Mouse (Mus musculus) midbrain, embryonic 15.5 days (tissue): ENCODE results near the gene Hoxc8. TPM values are rescaled to one million over a fixed set of nuclear protein-coding genes. Genes with fewer than 3 reads are reported as not detected.
A peak's percentile ranks its signal among the peaks of the same experiment; 100 is the strongest.

Experiments used
- ATAC-seq: fragments of 200-750 bp; cut with Nextera tagmentation; replicated peaks from 2 replicates; pipeline ENCODE4 v1.8.0; 2017; ENCODE audit warnings: moderate TSS enrichment
- H3K27ac ChIP-seq: fragments of 300-500 bp; sonication (generic); 2 replicates; pipeline ENCODE4 v1.5.1; 2015; ENCODE audit warnings: mild to moderate bottlenecking, inconsistent platforms
- H3K27me3 ChIP-seq: fragments of 300-500 bp; sonication (generic); replicated peaks from 2 replicates; pipeline ENCODE4 v1.6.1; 2015; ENCODE audit warnings: inconsistent platforms
- H3K36me3 ChIP-seq: fragments of 300-500 bp; sonication (generic); replicated peaks from 2 replicates; pipeline ENCODE4 v1.6.1; 2015; ENCODE audit warnings: inconsistent platforms
- H3K4me1 ChIP-seq: fragments of 300-500 bp; sonication (generic); 2 replicates; pipeline ENCODE4 v1.6.1; 2015; ENCODE audit warnings: inconsistent platforms
- H3K4me2 ChIP-seq: fragments of 300-500 bp; sonication (generic); 2 replicates; pipeline ENCODE4 v1.6.1; 2015; ENCODE audit warnings: inconsistent platforms, mild to moderate bottlenecking, moderate library complexity
- H3K4me3 ChIP-seq: fragments of 300-500 bp; sonication (generic); 2 replicates; pipeline ENCODE4 v1.5.1; 2015; ENCODE audit warnings: mild to moderate bottlenecking, inconsistent platforms
- H3K9ac ChIP-seq: fragments of 300-500 bp; sonication (generic); 2 replicates; pipeline ENCODE4 v1.6.1; 2015; ENCODE audit warnings: mild to moderate bottlenecking, inconsistent platforms
- H3K9me3 ChIP-seq: fragments of 300-500 bp; sonication (generic); 2 replicates; pipeline ENCODE4 v1.6.1; 2016; ENCODE audit warnings: inconsistent platforms
- WGBS: fragments of 180-500 bp; shearing (Covaris S2); methylation state at CpG from one replicate; pipeline ENCODE4 v1.1.7; 2015; ENCODE audit warnings: mixed read lengths; 5-methylcytosine and 5-hydroxymethylcytosine counted together
- microRNA counts: library from miRNA; unstranded; fragments of <30 nt; microRNA quantifications from one replicate; lab custom pipeline; 2016
- microRNA-seq: library from miRNA; unstranded; fragments of <30 nt; microRNA quantifications from one replicate; pipeline ENCODE4, GENCODE M21; 2016
- polyA plus RNA-seq: library from polyadenylated mRNA; unstranded; fragments of >200 nt; fragmentation: Nextera tagmentation; extraction: Ambion mirVana; gene quantifications from 2 replicates; pipeline ENCODE4 v1.2.1, GENCODE M21; 2015

The Hoxc8 gene
- polyA plus RNA-seq, 1 experiment from 2014 or later = not detected

DNA sequence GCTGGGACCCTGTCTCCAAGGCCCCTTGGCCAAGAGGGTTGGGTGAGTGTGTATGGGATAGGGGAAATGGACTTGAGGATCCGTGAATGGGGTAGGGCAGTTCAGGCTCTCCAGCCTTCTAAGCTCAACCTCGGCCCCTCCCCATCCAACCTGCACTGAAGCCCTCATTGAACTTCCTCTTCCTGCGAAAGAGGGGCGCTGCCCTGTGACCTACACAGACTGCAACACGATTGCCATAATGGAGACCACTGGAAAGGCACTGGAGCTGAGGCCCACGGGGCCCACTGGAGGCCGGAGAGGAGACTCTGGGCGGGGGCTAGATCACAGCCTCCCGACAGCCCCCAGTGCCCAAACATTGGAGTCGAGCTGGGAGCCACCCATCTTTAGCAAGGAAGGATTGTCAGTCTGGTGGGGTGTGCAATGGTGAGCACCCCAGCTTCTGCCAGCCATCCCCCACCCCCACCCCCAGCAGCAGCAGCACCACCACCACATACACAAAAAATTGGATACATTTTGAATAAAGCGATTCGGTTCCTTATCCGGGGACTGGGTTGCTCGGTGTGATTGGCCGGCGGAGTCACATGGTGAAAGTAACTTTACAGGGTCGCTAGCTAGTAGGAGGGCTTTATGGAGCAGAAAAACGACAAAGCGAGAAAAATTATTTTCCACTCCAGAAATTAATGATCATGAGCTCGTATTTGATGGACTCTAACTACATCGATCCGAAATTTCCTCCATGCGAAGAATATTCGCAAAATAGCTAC, 43.8 kb downstream of the Hoxc8 start:
- Histone ChIP-seq H3K9ac (no peak overlapping the region), H3K27me3 (peaks cover 97% of the 10 kb centered on the region), H3K9me3 (no peaks in the 10 kb centered on the region), H3K4me2 (peak overlapping the region; percentile 17; the same call in 1 of the 2 replicates), H3K4me1 (no peaks in the 10 kb centered on the region), H3K36me3 (no peaks in the 10 kb centered on the region), H3K4me3 (no peak overlapping the region), H3K27ac (no peak overlapping the region)
- no peak for ATAC-seq
- 1% methylated on average over 24 of the region's 24 CpGs for WGBS

DNA sequence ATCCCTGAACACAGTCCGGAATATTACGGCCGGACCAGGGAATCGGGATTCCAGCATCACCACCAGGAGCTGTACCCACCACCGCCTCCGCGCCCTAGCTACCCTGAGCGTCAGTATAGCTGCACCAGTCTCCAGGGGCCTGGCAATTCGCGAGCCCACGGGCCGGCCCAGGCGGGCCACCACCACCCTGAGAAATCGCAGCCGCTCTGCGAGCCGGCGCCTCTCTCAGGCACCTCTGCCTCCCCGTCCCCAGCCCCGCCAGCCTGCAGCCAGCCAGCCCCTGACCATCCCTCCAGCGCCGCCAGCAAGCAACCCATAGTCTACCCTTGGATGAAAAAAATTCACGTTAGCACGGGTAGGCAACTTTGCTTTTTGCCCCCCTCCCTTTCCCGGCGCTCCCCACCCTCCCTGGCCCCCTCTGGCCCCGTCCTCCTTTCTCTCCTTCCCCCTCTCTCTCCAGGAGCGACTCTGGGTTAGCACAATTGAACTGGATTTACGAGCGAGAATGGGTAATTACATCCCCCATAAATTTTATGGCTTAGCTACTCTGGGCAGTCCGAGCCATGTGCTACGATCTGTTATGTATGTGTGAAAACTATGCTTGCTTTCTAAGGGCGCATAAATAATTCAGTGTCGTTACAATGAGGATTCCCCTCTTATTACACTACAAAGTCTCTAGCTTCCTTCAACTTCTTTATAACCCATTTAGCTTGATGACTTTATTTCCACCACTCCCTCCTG, 44.6 kb downstream of the Hoxc8 start:
- Histone ChIP-seq H3K9me3 (no peaks in the 10 kb centered on the region), H3K27ac (no peak overlapping the region), H3K4me1 (no peaks in the 10 kb centered on the region), H3K9ac (no peak overlapping the region), H3K4me2 (peak overlapping the region; percentile 17; the same call in 1 of the 2 replicates), H3K27me3 (peaks cover 97% of the 10 kb centered on the region), H3K4me3 (no peak overlapping the region), H3K36me3 (no peaks in the 10 kb centered on the region)
- under 1% methylated on average over 34 of the region's 34 CpGs for WGBS
- no peak for ATAC-seq

DNA sequence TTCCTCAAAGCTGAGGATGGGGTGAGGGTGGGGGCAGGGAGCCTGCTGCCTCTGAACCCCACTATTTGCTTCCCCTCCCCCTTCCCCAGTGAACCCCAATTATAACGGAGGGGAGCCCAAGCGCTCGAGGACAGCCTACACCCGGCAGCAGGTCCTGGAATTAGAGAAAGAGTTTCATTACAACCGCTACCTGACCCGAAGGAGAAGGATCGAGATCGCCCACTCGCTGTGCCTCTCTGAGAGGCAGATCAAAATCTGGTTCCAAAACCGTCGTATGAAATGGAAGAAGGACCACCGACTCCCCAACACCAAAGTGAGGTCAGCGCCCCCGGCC, 45.1 kb downstream of the Hoxc8 start:
- 0% methylated on average over 14 of the region's 14 CpGs for WGBS
- no peak overlapping the region for H3K9ac ChIP-seq
- no peak overlapping the region for H3K4me3 ChIP-seq
- H3K4me1 ChIP-seq = no peaks in the 10 kb centered on the region
- H3K4me2 ChIP-seq = no peak overlapping the region
- H3K9me3 ChIP-seq = no peaks in the 10 kb centered on the region
- H3K27ac ChIP-seq = no peak overlapping the region
- no peak for ATAC-seq
- H3K27me3 ChIP-seq = peaks cover 97% of the 10 kb centered on the region
- no peaks in the 10 kb centered on the region for H3K36me3 ChIP-seq

DNA sequence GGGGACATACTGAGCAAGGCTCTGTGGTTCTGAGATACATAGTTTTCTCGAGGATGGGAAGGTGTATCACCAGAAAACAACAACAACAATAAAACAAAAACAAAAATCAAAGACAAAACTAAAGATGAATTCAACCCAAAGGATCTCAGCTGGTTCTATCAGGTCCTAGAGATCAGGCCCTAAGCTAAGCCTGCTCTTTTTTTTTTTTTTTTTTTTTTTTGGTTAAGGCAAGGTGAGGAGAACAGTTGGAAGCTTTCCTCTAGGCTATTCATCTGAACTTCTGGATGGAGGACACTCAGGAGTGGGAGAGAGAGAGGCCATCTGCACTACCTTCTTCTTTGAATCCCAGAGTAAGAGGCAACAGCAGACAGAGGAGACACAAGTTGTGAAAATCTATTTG, 47.2 kb downstream of the Hoxc8 start:
- no peak overlapping the region for H3K9ac ChIP-seq
- no peaks in the 10 kb centered on the region for H3K9me3 ChIP-seq
- H3K27ac ChIP-seq = no peak overlapping the region
- H3K36me3 ChIP-seq = no peaks in the 10 kb centered on the region
- WGBS = 9% methylated on average over 1 of the region's 1 CpGs
- ATAC-seq = no peak
- no peak overlapping the region for H3K4me2 ChIP-seq
- no peaks in the 10 kb centered on the region for H3K4me1 ChIP-seq
- peaks cover 98% of the 10 kb centered on the region for H3K27me3 ChIP-seq
- no peak overlapping the region for H3K4me3 ChIP-seq

DNA sequence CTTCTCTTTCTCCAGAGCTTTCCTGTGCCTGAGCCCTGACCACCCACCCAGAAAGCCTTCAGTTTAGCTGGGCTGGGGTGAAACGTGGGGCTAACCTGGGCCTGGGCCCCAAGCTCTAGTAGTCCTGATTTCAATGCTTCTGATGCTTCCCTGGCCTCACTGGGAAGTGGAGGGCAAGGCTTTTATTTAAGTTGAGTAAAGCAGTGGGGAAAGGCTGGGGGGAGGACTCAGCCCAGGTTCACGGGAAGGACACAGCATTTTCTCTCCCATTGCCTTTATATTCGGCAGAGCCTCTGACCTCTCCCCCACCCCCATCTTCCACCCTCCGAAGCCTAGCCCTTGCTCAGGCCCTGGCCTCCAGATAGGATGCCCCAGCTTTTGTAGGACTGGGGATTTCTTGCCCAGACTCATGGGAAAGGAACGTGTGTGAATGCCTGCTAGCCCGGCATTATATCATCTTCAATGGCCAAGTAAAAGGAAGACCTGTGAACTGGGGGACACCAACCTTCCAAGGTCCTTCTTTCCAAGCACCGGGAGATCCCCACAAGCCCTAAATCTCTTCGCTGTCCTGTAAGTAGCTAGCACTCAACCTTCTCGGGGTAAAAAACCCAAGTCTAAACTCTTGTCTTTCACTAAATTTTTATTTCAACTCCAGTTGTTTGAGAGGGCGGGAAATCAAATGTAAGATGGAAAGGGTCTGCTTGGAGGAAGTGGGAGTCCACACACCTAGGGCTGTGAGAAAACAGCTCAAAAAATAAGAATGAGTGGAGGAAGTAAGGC, 48.5 kb downstream of the Hoxc8 start:
- no peak for ATAC-seq
- Histone ChIP-seq H3K4me3 (no peak overlapping the region), H3K4me2 (no peak overlapping the region), H3K27me3 (peaks cover 100% of the 10 kb centered on the region), H3K36me3 (no peaks in the 10 kb centered on the region), H3K9ac (no peak overlapping the region), H3K9me3 (no peaks in the 10 kb centered on the region), H3K4me1 (no peaks in the 10 kb centered on the region), H3K27ac (no peak overlapping the region)
- WGBS = 8% methylated on average over 10 of the region's 10 CpGs

DNA sequence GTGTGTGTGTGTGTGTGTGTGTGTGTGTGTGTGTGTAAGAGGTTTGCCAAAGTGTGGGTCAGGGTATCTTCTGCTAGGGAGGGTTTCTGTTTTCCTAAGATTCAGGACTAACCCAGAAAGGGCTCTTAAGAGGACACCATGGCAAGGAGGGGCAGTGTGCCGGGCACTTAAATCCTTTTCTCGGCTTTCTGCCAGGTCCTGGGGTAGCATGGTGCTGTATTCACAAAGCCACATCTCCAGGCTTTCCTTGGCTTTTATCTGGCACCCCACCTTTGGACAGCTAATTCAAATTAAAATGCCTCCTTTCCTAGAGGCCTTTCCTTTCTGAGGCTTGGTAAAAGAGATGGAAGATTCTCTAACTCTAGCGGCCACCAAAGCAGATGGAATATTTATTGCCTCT, 49.2 kb downstream of the Hoxc8 start:
- 2% methylated on average over 3 of the region's 3 CpGs for WGBS
- no peak for ATAC-seq
- no peaks in the 10 kb centered on the region for H3K36me3 ChIP-seq
- H3K9ac ChIP-seq = no peak overlapping the region
- H3K4me1 ChIP-seq = no peaks in the 10 kb centered on the region
- H3K4me3 ChIP-seq = no peak overlapping the region
- no peaks in the 10 kb centered on the region for H3K9me3 ChIP-seq
- H3K4me2 ChIP-seq = no peak overlapping the region
- H3K27me3 ChIP-seq = peaks cover 100% of the 10 kb centered on the region
- H3K27ac ChIP-seq = no peak overlapping the region

DNA sequence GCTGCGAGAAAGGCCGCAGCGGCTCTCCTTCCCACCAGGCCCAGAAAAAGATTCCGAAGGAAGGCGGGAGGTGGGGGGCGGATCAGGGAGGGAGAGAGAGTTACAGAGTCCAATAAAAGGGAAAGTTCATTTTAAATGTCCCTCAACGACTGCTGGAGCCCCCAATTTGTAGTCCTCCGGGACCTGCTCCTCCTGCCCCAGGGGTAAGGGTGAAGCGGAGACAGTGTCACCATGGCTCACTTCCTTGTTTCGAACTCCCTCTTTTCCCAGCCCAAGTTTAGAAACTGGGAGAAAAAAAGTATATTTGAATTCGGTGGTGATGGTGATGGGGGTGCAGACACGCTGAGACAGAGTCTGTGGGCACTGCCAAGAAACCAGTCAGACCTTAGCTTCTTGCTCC, 50.2 kb downstream of the Hoxc8 start:
- Histone ChIP-seq H3K27me3 (peaks cover 99% of the 10 kb centered on the region), H3K36me3 (no peaks in the 10 kb centered on the region), H3K9ac (no peak overlapping the region), H3K4me2 (no peak overlapping the region), H3K9me3 (no peaks in the 10 kb centered on the region), H3K27ac (no peak overlapping the region), H3K4me1 (no peaks in the 10 kb centered on the region), H3K4me3 (no peak overlapping the region)
- under 1% methylated on average over 12 of the region's 12 CpGs for WGBS
- no peak for ATAC-seq

DNA sequence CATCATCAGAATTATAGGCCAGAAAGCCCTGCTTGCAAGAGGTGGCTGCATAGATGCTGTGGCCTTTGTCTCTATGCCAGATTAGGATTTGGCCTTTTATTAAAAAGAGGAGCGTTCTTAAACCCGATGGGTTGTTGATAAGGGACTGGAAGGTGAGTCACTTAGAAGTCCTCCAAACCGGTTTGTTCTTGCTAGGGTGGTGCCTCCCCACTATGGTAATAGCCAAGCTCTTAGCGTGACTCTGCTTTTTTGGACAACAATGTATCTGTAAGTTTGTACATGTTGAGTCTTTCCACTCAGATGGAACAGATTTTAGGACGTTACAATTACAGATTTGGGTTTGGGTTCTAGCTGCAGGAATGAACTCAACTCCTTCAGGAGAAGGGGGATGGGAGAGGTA, 51.2 kb downstream of the Hoxc8 start:
- no peak for ATAC-seq
- Histone ChIP-seq H3K9ac (no peak overlapping the region), H3K4me3 (no peak overlapping the region), H3K4me1 (no peaks in the 10 kb centered on the region), H3K27me3 (peaks cover 97% of the 10 kb centered on the region), H3K36me3 (no peaks in the 10 kb centered on the region), H3K4me2 (no peak overlapping the region), H3K9me3 (no peaks in the 10 kb centered on the region), H3K27ac (no peak overlapping the region)
- WGBS = 14% methylated on average over 5 of the region's 5 CpGs

DNA sequence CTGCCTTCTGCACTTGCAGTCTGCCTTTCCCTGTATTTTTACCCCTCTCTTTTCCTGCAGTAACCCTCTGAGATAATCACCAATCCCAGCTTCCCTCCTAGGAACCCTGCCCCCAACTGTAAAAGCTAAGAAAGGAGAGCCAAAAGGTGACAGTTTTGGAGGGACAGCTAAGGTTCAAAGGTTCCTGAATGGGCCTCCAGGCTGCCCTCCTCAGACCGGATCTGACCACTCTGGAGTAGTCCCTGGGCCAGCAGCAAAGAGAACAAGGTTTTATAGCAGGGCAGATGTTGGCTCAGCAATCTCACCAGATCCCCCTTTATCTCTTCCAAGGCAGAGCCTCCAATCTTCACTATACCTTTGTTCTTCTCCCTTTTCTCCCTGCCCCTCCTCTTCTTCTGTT, 51.8 kb downstream of the Hoxc8 start:
- Histone ChIP-seq H3K4me1 (no peaks in the 10 kb centered on the region), H3K27me3 (peaks cover 96% of the 10 kb centered on the region), H3K9me3 (no peaks in the 10 kb centered on the region), H3K4me3 (no peak overlapping the region), H3K4me2 (no peak overlapping the region), H3K36me3 (no peaks in the 10 kb centered on the region), H3K9ac (no peak overlapping the region), H3K27ac (no peak overlapping the region)
- WGBS = 7% methylated on average over 1 of the region's 1 CpGs
- ATAC-seq = no peak

MicroRNAs encoded within 50 kb of the gene (microRNA counts, 519-probe panel; counts per million panel counts)
- microRNA mmu-miR-615-3p (lab: Ali Mortazavi, UCI) (not detected), microRNA mmu-miR-615-5p (lab: Ali Mortazavi, UCI) (not detected)

Small RNAs within 50 kb of the gene (microRNA-seq; reads per million reads assigned to microRNA genes)
- 1.1 reads per million for gene Mir196a-2
- 33.1 reads per million, percentile 41 among the genes with 10 or more reads in this experiment for gene Mir615

Other genes with a start within 250 kb of the Hoxc8 start
- not detected in 2 replicates for gene Hoxc13, start 69.5 kb upstream of the Hoxc8 start, polyA plus RNA-seq
- gene Hoxc12, start 53.9 kb upstream of the Hoxc8 start, polyA plus RNA-seq = not detected in 2 replicates
- gene Hoxc11, start 36.2 kb upstream of the Hoxc8 start, polyA plus RNA-seq = not detected in 2 replicates
- not detected in 2 replicates for gene Hoxc10, start 23.8 kb upstream of the Hoxc8 start, polyA plus RNA-seq
- 0.09 TPM in 1 of 2 replicates, not detected in the other for gene Hoxc5, start 23.2 kb upstream of the Hoxc8 start, polyA plus RNA-seq
- gene Hoxc9, start 14.2 kb upstream of the Hoxc8 start, polyA plus RNA-seq = not detected in 2 replicates
- not detected in 2 replicates for gene Hoxc6, start 7.7 kb downstream of the Hoxc8 start, polyA plus RNA-seq
- 0.08 TPM in 1 of 2 replicates, not detected in the other for gene Hoxc4, start 28.3 kb downstream of the Hoxc8 start, polyA plus RNA-seq
- gene Smug1, start 176.5 kb downstream of the Hoxc8 start, polyA plus RNA-seq = 23.4 and 24.2 TPM in 2 replicates
- gene Cbx5, start 249.2 kb downstream of the Hoxc8 start, polyA plus RNA-seq = 147 and 153 TPM in 2 replicates
- 669 and 721 TPM in 2 replicates for gene Hnrnpa1, start 249.8 kb downstream of the Hoxc8 start, polyA plus RNA-seq